Mouse (Mus musculus) mouse trophoblast stem cell (cell line): ENCODE measurements around the gene Pla2g6.

Experiments
- in situ Hi-C, 2 experiments: fragments of 300-500 bp; cut with MseI, MboI; formaldehyde crosslinking; loops; 2 replicates in 1 of 2; 3 replicates in 1 of 2; pipeline ENCODE4 v1.15.1; 2025

Gene Pla2g6

DNA sequence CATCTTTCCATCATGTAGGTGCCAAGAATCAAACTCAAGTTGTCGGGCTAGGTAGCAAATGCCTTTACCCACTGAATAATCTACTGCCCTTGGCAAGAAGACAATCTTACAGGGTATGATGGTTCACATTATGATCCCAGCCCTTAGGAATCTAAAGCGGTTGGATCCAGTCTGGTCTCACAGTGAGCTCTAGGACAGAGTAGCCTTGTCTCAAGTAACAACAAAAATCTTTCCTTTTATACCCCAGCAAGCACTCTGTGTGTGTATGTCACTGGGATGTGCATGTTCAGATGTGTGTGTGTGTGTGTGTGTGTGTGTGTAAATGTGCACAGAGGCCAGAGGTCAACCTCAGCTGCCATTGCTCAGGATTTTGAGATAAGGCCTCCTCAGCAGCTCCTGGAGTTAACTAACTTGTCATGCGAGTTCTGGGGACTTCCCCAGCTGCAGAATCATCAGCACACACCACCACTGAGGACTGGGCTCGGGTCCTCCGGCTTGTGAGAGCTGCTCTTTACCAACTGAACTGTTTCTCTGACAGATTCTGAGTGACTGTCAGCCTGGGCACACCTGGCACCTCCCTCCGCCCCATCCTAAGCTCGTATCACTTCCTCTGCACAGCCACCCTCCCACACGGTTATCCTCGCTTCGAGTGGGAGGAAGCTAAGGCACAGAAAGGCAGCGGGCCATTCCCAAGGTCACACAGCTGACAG is 5.8 kb downstream of the Pla2g6 start:
- in situ Hi-C loops: no loop called here

DNA sequence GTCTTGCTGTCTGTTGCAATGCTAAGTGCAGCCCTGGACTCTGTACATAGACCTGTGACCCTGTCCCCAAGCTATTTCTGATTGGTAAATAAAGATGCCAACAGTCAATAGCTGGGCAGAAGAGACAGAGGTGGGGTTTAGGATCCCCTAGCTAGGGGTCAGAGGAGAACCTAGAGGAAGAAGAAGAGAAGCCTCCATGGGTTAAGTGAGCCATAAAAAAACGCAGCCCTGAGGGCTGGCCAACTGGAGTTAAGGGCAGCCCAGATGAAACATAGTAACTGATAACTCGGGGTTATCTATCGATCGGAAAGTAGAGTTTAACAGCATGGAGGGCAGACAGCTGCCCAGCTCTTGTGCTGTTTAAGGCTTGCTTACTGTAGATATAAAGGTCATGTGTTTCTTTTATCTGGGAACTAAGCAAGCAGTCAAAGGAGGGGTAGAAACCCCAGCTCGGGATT is 6.4 kb downstream of the Pla2g6 start:
- in situ Hi-C loops: no loop called here

DNA sequence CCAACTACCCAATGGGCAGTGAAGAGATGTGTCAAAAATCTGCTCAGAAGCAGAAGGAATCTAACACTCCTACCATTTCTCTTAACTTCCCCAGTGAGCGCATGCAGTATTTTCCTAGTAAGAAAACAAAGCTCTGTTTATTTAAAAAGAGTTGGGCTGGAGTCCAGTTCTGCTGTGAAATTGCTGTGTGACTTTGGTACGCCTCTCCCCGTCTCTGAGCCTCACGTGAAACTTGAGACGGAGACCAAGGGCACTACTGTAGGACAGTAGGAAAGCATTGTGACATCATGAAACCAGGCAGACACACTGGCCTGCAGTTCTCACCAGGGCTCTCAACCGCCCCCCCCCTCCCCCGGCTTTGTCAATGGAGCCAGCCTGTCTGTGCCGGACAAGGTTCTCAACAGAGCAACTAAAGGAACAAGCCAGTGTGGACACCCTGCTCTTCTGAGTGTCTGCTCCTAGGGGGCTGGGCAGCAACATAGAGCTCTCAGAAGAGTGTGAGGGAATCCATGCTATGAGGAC is 14.3 kb downstream of the Pla2g6 start:
- in situ Hi-C loops: no loop called here

DNA sequence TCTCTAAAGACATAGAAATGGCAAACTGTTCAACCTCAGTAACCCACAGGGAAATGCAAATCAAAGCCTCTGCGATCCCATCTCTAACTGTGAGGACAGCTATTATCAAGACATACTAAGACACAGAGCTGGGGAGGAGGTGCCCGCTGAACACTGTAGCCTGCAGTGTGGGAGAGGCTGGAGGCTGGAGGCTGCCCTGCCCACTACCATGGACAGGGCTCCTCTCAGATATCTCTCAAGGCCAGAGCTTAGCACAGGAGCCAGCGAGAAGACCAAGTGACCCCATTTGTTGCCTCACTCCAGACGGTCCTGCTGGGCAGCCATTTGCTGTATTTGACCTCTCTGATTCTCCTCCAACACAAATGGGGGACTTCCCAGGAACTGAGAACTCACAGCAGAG is 20.3 kb downstream of the Pla2g6 start:
- in situ Hi-C loops: no loop called here

DNA sequence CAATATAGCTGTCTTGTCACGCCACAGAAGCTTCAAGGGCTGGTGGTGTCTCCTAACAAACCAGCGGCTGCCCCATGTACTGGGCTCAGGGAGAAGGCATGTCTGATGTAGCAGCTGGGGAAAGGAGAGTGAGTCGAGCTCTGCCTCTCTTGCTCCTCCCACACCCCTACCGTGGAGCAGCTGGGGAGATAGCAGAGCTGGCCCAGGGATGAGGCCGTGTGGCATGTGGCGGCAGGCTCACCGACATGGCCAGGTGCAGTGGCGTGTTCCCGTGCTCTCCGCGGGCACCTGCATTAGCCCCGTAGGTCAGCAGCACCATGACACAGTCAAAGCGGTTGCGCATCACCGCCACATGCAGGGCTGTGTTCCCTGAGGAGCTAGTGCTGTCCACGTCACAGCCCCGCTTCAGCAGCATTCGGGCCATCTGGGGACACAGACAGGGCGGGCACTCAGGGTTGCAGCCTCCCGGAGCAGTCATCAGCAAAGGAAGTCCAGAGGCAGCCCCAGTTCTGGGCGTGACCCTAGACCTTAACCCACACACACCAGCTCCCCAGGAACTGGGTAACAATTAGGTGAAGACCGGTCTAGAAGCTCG is 22.1 kb downstream of the Pla2g6 start:
- in situ Hi-C loops: no loop called here

DNA sequence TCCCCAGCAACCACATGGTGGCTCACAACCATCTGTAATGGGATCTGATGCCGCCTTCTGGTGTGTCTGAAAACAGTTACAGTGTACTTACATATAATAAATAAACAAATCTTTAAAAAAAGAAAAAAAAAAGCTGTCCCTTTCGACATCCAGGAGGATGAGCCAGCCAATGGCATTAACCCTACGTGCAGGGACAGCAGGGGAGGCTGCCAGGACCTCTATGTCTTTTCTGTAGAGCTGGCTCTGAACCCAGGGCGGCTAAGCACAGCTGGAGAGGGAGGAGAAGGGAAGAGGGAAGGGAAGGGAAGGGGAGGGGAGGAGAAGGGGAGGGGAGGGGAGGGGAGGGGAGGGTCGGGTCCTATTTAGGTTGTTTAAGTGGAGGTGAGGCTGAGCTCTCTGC is 23.4 kb downstream of the Pla2g6 start:
- in situ Hi-C loops: no loop called here

DNA sequence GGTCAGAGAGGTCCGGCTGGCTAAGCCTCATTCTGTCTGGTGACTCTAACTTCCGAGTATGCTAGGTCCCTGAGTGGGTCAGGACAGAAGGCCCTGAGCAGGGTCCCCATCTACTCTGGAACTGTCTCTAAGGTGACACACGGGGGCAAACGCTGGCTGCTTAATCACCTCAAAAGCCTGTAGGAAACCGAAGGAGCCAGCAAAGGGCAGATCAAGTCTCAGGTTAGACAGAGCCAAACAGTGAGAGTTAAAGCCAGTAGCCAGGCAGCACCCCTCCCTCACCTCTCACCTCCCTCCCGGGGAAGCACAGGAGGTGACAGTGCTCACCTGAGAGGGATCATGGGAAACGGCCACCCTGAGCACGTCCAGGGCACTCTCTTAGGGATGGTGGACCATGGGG is 24.5 kb downstream of the Pla2g6 start:
- in situ Hi-C loops: no loop called here

DNA sequence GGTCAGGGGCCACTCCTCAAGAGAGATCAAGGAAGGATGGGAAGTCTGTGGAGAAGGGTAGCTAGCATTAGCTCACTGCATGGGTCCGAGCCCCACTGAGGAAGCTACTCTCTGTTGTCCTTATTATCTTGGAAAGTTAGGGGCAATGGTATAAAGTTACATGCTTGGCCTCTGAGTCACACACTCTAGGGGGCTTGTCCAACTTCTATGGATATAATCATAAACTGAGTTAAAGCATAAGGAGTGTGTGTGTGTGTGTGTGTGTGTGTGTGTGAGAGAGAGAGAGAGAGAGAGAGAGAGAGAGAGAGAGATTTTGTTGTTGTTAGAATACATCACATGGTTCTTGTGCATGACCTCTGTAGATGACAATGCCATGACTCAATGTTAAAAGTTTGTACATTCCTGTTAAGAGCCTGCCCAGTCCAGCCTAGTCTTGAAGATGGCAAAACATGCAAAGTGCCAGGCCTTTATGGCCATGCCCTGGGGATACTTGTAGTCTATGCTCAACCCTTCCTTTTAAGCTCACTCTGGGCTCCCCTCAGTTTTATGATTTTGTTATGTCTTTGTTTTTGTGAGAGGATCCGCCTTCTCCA is 28.5 kb downstream of the Pla2g6 start:
- in situ Hi-C loops: no loop called here

DNA sequence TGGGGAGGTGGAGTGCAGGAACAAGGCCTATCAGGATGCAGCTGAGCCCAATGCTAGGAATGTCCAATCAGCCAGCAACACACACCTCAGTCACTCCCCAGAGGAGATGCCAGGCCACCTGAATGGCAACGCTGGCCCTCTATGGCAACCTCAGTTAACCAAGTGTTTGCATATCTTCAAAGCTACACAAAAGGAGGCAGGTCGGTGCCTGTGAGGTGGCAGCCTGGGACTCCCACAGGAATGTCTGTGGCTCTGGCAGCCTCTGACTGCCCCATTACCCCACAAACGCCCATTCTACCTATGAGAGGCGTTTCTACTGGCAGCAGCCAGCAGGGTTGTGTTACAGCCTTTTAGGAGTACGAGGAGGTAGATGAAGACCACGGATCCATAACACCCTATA is 29.6 kb downstream of the Pla2g6 start:
- in situ Hi-C loops: no loop called here

DNA sequence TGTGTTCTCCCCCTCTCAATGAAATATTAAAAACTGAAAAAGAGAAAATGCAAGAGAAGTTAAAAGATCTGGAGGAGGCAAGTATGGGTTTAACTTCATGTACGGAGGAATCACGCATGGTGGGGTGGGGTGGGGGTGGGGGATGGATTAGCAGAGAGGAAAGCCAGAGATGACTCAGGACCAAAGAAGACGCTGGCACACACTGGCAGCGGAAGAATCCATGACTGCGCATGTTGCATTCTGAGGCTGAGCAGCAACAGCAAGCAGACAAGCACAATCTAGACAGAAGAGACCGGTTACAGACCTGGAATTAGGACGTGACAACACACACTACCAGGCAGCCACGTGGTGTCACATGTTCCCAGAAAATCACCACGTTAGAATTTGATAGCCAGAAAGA is 35.4 kb downstream of the Pla2g6 start:
- in situ Hi-C loops: no loop called here

DNA sequence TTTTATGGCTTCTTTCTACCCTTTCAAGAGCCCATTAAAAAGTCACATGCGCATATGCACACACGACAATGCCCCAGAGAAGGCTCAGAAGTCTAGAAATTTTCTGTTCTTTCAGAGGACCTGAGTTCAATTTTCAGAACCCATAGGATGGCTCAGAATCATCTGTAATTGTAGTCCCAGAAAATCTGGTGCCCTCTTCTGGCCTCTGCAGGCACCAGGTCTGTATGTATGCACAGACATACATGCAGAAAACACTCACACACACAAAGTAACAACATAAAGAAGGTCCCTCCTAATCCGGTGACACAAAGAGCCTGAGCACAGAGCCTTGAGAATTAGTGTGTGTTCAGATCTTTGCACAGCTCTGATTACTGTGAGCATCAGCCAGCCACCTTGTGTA is 37.9 kb downstream of the Pla2g6 start:
- in situ Hi-C loops: no loop called here

DNA sequence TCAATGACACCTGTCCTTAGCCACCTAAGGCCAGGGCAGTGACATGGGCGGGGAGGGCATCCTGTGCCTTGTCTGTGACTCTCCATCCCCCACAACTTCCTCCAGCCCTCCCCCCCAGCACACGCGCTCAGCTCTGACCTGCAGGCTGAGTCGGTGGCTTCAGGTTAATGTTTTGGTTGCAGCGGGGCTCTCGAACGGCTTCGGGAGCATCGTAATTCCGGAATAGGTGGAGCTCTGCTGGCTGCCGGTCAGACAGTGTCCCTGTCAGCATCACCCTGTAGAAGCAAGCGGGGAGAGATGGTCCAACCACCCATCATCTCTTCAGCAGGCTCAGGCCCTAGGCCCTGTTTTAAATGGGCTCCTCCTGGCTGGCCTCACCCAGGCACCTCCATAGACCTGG is 38.7 kb downstream of the Pla2g6 start:
- in situ Hi-C loops: no loop called here

DNA sequence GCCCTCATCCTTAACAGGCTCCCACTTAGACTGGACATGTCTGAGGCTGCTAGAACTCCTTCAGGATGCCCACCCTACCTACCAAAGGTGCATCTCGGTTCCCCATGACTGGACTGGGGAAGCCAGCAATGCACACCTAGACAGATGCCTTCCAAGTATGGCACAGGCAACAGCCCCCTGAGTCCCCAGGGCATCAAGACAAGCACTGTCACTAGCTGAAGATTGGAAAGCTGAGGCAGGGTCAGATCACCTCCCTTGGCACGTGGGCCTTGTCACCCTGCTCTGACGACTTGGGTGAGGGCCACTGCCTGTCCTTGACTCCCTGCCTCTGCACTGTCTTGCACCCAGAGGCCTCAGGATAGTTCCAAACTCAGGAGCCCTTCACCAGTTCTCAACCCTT is 39.8 kb downstream of the Pla2g6 start:
- in situ Hi-C loops: no loop called here

DNA sequence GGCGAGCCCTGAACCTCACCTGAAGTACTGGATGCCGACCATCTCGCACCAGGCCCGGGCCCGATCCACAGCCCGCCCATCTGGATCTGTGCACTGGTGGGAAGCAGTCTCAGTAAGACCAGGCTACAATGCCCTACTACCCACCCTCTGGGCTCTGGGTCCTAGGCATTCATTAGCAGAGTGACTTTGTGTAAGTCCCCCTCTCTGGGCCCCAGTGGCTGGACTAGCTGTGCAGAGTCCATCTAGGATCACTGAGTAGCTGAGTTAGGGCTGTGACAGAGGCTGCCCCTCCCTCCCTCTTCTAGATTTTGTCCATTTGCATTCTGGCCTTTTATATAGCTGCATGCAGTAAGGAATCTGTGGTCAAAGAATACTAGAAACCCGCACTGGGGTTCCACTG is 41.1 kb downstream of the Pla2g6 start:
- in situ Hi-C loops: no loop called here

DNA sequence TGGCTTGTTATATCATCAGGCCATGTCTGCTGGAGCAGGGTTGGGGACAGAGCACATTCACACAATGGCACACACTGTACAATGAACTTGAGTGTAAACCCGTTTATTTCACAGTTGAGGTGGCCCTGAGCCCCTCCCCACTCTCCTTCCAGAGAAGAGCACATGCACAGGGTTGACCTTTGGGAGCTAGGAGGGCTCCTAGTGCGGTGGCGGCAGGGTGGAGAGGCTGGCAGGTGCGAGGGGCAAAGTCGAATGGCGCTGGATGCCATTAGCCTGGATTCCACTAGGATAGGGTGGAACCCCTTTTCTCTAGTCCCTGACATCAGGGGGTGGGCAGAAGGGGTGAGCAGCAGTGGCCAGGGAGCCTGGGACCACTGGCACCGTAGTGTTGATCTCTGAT is 42.0 kb downstream of the Pla2g6 start:
- in situ Hi-C loops: no loop called here

DNA sequence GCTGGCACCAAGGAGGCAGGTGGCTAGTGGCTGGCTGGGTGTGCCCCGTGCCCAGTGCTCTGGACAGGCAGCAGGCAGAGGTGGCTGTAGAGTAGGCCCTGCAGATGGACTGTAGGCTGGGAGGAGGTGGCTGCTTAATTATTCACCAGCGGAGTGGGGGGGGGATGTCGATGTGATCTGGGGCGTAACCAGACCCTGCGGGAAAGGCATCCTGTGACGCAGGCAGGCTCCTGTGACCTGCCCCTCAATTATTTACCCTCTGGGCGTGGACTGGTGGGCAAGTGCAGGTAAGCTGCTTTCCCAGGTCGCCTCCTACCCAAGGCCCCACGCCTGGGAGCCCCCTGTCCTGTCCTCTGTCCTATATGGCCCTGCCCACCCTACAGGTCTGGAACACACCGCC is 42.8 kb downstream of the Pla2g6 start, which contains the start of gene Baiap2l2:
Gene Baiap2l2 (minus strand): TSS at position 139 of the 400 bp plus-strand sequence.
- in situ Hi-C loops: no loop called here

DNA sequence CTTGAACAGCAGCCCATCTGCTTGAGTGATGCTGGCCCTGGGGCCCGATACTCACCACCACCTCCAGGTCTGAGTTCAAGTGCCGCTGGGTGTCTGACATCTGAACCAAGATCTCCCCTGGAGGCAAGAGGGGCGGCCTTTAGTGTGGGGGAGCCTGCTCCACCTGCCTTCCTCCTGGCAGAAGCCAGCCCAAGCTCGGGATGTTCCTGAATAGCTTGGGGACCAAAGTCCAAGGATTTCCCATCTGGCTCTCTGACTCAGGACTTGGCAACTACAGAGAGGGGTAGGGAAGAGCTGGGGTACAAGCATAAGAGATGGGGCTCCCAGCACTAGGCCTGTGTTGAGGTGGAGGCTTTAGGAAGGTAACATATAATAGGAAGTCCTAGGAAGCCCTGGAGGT is 44.8 kb downstream of the Pla2g6 start:
- in situ Hi-C loops: no loop called here

DNA sequence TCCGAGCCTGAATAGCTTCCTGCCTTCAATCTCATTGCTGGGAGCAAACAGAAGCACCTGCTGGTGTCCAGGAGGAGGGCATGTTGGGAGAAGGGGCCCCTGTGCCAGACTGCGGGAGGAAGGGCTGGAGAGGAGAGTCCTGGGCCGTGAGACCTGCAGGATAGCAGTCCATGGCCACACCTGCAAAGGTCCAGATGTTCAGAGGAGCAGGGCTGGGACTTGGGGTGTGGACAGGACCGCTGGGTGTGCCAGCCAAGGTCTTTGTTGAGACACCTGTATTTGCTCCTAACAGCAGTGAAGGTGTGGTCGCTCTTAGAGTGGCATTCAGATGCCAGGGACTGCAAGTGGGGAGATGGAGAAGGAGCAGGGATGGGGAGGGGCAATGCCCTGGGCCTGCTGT is 45.8 kb downstream of the Pla2g6 start:
- in situ Hi-C loops: no loop called here

DNA sequence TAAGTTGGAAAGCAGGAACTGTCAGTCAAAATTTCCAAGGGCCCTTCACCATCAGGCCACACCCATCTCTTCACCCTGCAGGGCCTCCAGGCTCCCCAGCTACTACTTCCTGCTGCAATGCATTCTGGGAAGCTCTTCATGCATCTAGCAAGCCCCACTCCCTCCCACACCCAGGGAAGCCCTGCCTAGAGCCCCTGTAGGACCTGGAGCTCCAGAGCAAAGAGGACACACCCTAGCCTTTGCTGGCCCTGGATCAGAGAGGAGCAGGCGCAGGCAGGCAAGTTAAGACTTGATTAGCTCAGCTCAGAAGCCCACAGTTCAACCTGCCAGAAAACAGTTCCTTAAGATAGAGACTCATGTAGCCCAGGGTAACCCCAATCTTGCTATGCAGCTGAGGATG is 46.8 kb downstream of the Pla2g6 start:
- in situ Hi-C loops: no loop called here

DNA sequence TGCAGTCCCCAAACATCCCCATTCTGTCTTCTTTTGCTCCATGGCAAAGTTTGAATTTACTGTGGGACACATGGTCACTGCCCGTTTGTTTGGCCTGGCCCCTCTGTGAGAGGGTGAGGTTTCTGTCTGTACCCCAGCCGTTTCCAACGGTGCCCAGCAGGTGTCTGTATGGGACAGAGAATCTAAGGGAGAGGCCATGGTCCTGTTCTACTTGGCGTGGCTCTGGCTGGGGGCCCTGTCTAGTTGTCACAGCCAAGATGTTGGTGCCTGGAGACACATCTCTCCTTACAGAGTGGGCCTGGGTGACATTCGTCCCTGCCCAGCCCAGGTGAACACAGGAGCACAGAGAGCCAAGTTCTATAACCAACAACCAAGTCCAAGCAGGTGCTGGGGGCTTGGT is 47.3 kb downstream of the Pla2g6 start:
- in situ Hi-C loops: no loop called here

DNA sequence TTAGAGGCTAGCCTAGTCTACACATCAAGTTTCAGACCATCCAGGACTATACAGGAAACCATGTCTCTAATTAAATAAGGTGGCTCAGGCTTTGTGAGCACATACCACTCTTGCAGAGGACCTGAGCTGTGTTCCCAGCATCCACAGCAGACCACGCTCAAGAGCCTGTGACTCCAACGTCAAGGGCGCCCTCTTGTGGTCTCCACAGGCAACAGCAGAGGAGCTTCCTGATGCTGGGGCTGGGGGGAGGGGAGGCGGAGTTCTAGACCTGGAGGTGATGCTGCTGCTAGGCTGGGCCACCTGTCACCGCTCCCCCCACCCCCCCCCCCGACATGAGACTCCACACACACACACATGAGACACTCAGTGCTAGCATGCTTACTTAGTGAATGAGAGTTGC is 48.0 kb downstream of the Pla2g6 start:
- in situ Hi-C loops: no loop called here

DNA sequence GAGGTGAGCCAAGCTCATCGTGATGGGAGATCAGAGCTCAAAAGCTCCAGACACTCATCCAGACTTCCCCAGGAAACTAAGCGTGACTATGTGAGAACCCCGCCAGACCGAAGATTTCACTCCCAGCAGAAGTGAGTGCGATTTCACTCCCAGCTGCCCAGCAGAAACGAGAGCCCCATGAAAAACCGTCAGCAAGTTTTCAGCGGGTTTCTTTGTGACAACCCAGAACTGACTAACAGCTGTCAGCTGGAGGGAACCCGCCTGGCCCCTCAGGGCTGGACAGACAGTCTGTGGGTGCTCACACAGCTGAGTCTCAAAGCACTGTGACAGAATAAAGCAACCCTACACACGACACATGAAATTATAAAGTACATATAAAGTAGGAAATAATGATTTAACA is 50.5 kb downstream of the Pla2g6 start:
- in situ Hi-C loops: no loop called here

DNA sequence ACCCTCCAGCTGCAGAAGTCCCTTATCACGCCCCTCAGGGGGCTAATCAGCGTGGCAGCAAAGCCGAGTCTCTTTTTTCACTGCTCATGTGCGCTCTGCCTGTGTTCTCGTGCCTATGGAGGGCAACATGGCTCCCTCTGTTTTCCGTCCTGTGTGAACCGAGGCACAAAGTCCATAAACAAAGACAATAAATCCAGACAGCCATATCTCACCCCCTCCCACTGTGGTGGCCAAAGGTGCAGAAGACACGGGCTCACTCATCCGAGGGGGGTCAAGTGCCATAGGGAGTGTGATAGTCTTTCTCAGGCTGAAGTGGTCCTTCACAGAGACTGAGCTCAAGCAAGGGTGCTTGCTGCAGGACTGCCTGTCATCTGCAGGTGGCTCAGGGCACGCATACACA is 55.2 kb downstream of the Pla2g6 start:
- in situ Hi-C loops: no loop called here
